Mouse (Mus musculus): ENCODE measurements around the gene Gm29666. TPM values are rescaled to one million over a fixed set of nuclear protein-coding genes. Genes with fewer than 3 reads are reported as not detected.

The Gm29666 gene
- polyA plus RNA-seq (2012; rRNA removed): 0.12 and 0.13 TPM in 2 replicates

DNA sequence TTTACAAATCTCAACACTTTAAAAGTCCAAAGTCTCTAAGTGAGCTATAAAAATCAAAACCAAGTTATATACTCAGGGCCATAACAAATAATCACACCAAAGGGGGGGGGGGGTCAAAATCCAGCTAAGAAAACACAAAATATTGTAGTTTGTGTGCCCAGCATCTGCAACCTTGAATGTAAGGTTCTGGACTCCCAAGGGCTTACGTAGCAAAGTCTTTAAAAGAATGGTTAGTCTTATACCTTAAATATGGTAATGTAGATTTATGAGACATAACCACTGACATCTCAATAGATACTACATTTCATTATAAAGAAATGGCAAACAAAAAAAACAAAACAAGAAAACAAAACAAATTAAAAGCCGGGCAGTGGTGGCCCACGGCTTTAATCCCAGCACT is at the start of gene Gm29666:
Gm29666 (minus strand) TSS at position 101 of the 400 bp plus-strand sequence.

DNA sequence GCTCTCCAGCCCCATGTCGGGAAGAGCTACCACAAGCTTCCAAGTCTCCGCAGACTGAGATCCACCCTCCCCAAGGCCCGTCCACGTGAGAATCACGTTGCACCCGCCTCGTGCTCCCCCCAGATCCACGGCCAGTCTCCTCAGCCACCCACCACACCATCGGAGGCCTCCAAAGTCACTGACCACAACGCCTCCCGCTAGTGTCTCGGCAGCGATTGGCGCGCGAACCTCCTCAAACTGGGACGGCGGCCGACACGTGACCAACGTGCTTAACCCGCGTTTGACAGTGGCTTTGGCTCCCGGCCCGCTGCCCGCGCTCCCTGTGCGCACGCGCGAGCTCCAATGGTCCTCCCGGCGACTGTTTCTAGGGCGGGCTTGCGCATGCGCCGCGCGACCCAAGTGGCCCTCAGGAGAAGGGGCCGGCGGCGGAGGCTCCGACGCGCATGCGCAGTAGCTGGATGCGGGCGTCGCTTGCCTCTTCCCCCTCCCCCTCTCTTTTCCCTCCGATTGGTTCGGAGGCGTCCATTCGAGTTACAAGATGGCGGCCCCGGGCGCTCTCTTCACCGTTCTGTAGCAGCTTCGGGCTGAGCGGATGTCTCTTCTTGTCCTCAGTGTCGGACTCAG is 3.2 kb upstream of the Gm29666 start, which contains the start of gene Nup50:
Nup50 (plus strand) TSS at position 528 of the 624 bp plus-strand sequence.

Other genes starting within 250 kb of the Gm29666 start
- 5.6 and 13.2 TPM in 2 replicates for gene Arhgap8, start 200.0 kb downstream of the Gm29666 start, polyA plus RNA-seq (2012; rRNA removed)
- 16.1 and 20.4 TPM in 2 replicates for gene Phf21b, start 64.0 kb downstream of the Gm29666 start, polyA plus RNA-seq (2012; rRNA removed)
- 6.2 and 6.8 TPM in 2 replicates for gene Nup50, start 3.4 kb upstream of the Gm29666 start, polyA plus RNA-seq (2012; rRNA removed)
- gene 5031439G07Rik, start 68.5 kb upstream of the Gm29666 start, polyA plus RNA-seq (2012; rRNA removed): 12.4 and 15.3 TPM in 2 replicates
- 0.24 TPM in 1 of 2 replicates, not detected in the other for gene Upk3a, start 97.1 kb upstream of the Gm29666 start, polyA plus RNA-seq (2012; rRNA removed)
- gene Fam118a, start 108.9 kb upstream of the Gm29666 start, polyA plus RNA-seq (2012; rRNA removed): 4.4 and 5.9 TPM in 2 replicates
- not detected in 2 replicates for gene Smc1b, start 211.9 kb upstream of the Gm29666 start, polyA plus RNA-seq (2012; rRNA removed)
- gene Ribc2, start 212.0 kb upstream of the Gm29666 start, polyA plus RNA-seq (2012; rRNA removed): not detected in 2 replicates

Measured in colon, adult 2 months (tissue).